Mouse (Mus musculus): Measurements from ENCODE around the gene Ubn1.

The Ubn1 gene

GRCm38 (mm10) chr16:5049774-5050234 is at the start of gene Ubn1, which contains the start of gene Glyr1:
TSS of gene Ubn1 (plus strand) at chr16:5050057.
TSS of gene Glyr1 (minus strand) at chr16:5049863.
- DNase-seq (ENCODE audit: low spot score in 2 of 2) = peak; percentile 97 to 98

- no peak for DNase-seq (ENCODE audit: low spot score in 2 of 2)
Measured at GRCm38 (mm10) chr16:5000611-5001010, 49.2 kb upstream of the Ubn1 start.

GRCm38 (mm10) chr16:5007067-5007466 is 42.8 kb upstream of the Ubn1 start, which contains the start of gene Smim22:
TSS of gene Smim22 (plus strand) at chr16:5007288.
- DNase-seq (ENCODE audit: low spot score in 2 of 2) = no peak

- no peak for DNase-seq (ENCODE audit: low spot score in 2 of 2)
Measured at GRCm38 (mm10) chr16:5007492-5007891, 42.4 kb upstream of the Ubn1 start.

- DNase-seq (ENCODE audit: low spot score in 2 of 2) = no peak
Measured at GRCm38 (mm10) chr16:5008076-5008475, 41.8 kb upstream of the Ubn1 start.

GRCm38 (mm10) chr16:5010371-5010935 is 39.4 kb upstream of the Ubn1 start:
- no peak for DNase-seq (ENCODE audit: low spot score in 2 of 2)

- DNase-seq (ENCODE audit: low spot score in 2 of 2) = peak in 1 of 2 experiments; percentile 25
Measured at GRCm38 (mm10) chr16:5011285-5011684, 38.6 kb upstream of the Ubn1 start.

GRCm38 (mm10) chr16:5012036-5013005 is 37.5 kb upstream of the Ubn1 start:
- no peak for DNase-seq (ENCODE audit: low spot score in 2 of 2)

- DNase-seq (ENCODE audit: low spot score in 2 of 2) = peak; percentile 92 to 93
Measured at GRCm38 (mm10) chr16:5013054-5013838, 36.6 kb upstream of the Ubn1 start, which contains the start of gene Rogdi. TSS of gene Rogdi (minus strand) at chr16:5013553.

GRCm38 (mm10) chr16:5014578-5014977 is 35.3 kb upstream of the Ubn1 start:
- DNase-seq (ENCODE audit: low spot score in 2 of 2) = no peak

- DNase-seq (ENCODE audit: low spot score in 2 of 2) = no peak
Measured at GRCm38 (mm10) chr16:5024021-5024420, 25.8 kb upstream of the Ubn1 start.

GRCm38 (mm10) chr16:5029847-5030246 is 20.0 kb upstream of the Ubn1 start:
- DNase-seq (ENCODE audit: low spot score in 2 of 2) = no peak

- no peak for DNase-seq (ENCODE audit: low spot score in 2 of 2)
Measured at GRCm38 (mm10) chr16:5035591-5035990, 14.3 kb upstream of the Ubn1 start.

- DNase-seq (ENCODE audit: low spot score in 2 of 2) = no peak
Measured at GRCm38 (mm10) chr16:5036649-5037234, 13.1 kb upstream of the Ubn1 start.

GRCm38 (mm10) chr16:5045322-5045721 is 4.5 kb upstream of the Ubn1 start:
- no peak for DNase-seq (ENCODE audit: low spot score in 2 of 2)

- no peak for DNase-seq (ENCODE audit: low spot score in 2 of 2)
Measured at GRCm38 (mm10) chr16:5049182-5049773, 579 bp upstream of the Ubn1 start.

- peak; percentile 52 to 62 for DNase-seq (ENCODE audit: low spot score in 2 of 2)
Measured at GRCm38 (mm10) chr16:5050251-5051110, 624 bp downstream of the Ubn1 start.

- no peak for DNase-seq (ENCODE audit: low spot score in 2 of 2)
Measured at GRCm38 (mm10) chr16:5058114-5058513, 8.3 kb downstream of the Ubn1 start.

- no peak for DNase-seq (ENCODE audit: low spot score in 2 of 2)
Measured at GRCm38 (mm10) chr16:5063472-5063871, 13.6 kb downstream of the Ubn1 start.

GRCm38 (mm10) chr16:5070321-5070720 is 20.5 kb downstream of the Ubn1 start:
- DNase-seq (ENCODE audit: low spot score in 2 of 2) = no peak

Data from spleen, postnatal 14 days (tissue).